Mouse (Mus musculus): ENCODE results near the gene Rab11a.
A peak's percentile ranks its signal among the peaks of the same experiment; 100 is the strongest.
"Not testable (repeated sequence)": the region's sequence is repeated elsewhere in the genome, so short reads cannot be mapped to it uniquely, and the experiment has no call there.

The Rab11a gene

GRCm38 (mm10) chr9:64742453-64742852, 4.9 kb upstream of the Rab11a start:
- no peak for DNase-seq (ENCODE audit: low spot score)

- no peak for DNase-seq (ENCODE audit: low spot score)
These were observed 1.4 kb upstream of the Rab11a start for GRCm38 (mm10) chr9:64739001-64739400.

- peak; percentile 78 for DNase-seq (ENCODE audit: low spot score)
These were observed 736 bp downstream of the Rab11a start for GRCm38 (mm10) chr9:64736639-64737405.

- DNase-seq (ENCODE audit: low spot score), result no peak
These were observed 1.4 kb downstream of the Rab11a start for GRCm38 (mm10) chr9:64736076-64736638.

GRCm38 (mm10) chr9:64734992-64735391, 2.6 kb downstream of the Rab11a start:
- not testable (repeated sequence) for DNase-seq (ENCODE audit: low spot score)

GRCm38 (mm10) chr9:64734166-64734565, 3.4 kb downstream of the Rab11a start:
- no peak for DNase-seq (ENCODE audit: low spot score)

- DNase-seq (ENCODE audit: low spot score), result no peak
These were observed 6.5 kb downstream of the Rab11a start for GRCm38 (mm10) chr9:64731029-64731560.

GRCm38 (mm10) chr9:64726454-64726853, 11.1 kb downstream of the Rab11a start:
- DNase-seq (ENCODE audit: low spot score), result no peak

GRCm38 (mm10) chr9:64719526-64720163, 17.9 kb downstream of the Rab11a start:
- no peak for DNase-seq (ENCODE audit: low spot score)

- DNase-seq (ENCODE audit: low spot score), result not testable (repeated sequence)
These were observed 27.3 kb downstream of the Rab11a start for GRCm38 (mm10) chr9:64710291-64710690.

GRCm38 (mm10) chr9:64704073-64704840, 33.3 kb downstream of the Rab11a start:
- DNase-seq (ENCODE audit: low spot score), result no peak

GRCm38 (mm10) chr9:64703420-64703965, 34.1 kb downstream of the Rab11a start:
- DNase-seq (ENCODE audit: low spot score), result no peak

- no peak for DNase-seq (ENCODE audit: low spot score)
These were observed 34.6 kb downstream of the Rab11a start for GRCm38 (mm10) chr9:64702937-64703336.

GRCm38 (mm10) chr9:64702391-64702790, 35.2 kb downstream of the Rab11a start:
- DNase-seq (ENCODE audit: low spot score), result no peak

- no peak for DNase-seq (ENCODE audit: low spot score)
These were observed 35.9 kb downstream of the Rab11a start for GRCm38 (mm10) chr9:64701651-64702050.

- DNase-seq (ENCODE audit: low spot score), result no peak
These were observed 36.9 kb downstream of the Rab11a start for GRCm38 (mm10) chr9:64700451-64701311.

- no peak for DNase-seq (ENCODE audit: low spot score)
These were observed 39.0 kb downstream of the Rab11a start for GRCm38 (mm10) chr9:64698586-64698985.

GRCm38 (mm10) chr9:64697677-64698076, 39.9 kb downstream of the Rab11a start:
- DNase-seq (ENCODE audit: low spot score), result no peak

GRCm38 (mm10) chr9:64697006-64697405, 40.6 kb downstream of the Rab11a start:
- no peak for DNase-seq (ENCODE audit: low spot score)

- no peak for DNase-seq (ENCODE audit: low spot score)
These were observed 41.2 kb downstream of the Rab11a start for GRCm38 (mm10) chr9:64696404-64696803.

GRCm38 (mm10) chr9:64695266-64695665, 42.3 kb downstream of the Rab11a start:
- no peak for DNase-seq (ENCODE audit: low spot score)

Data from embryo, embryonic 10 days (tissue).